Mouse (Mus musculus) thymus, postnatal 36 days (tissue): Measurements from ENCODE around the gene Ubr3.

Experiments used
- DNase-seq, 2 experiments: peaks; one replicate each; pipeline ENCODE4 v3.0.0; 2022; ENCODE audit warnings: mixed read lengths in 2 of 2

Gene Ubr3

GRCm38 (mm10) chr2:70037221-70037620, 140.2 kb downstream of the Ubr3 start:
- peak; percentile 18 to 28 for DNase-seq

- no peak for DNase-seq
These were observed 141.7 kb downstream of the Ubr3 start, which contains the start of gene Myo3b for GRCm38 (mm10) chr2:70038752-70039151. TSS of gene Myo3b (plus strand) at chr2:70039126.

GRCm38 (mm10) chr2:70044466-70044865, 147.4 kb downstream of the Ubr3 start:
- no peak for DNase-seq

DNA sequence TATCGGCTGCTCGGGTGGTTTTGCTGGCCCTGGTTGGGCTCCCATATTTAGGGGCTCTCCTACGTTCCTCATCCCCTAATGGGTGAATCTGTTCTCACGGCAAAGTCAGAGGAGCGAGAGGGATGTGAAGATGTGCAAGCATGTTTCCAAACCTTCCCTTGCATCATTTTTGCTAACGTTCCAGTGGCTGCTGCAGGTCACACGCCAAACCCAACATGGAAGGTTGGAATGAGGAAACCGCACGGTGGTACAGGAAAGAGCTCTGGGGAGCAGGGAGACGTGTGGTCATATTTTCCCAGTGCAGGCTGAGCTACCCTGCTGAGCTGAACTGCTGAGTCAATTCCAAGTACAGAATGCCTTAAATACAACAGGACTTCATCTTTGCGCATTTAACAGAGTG, 150.8 kb downstream of the Ubr3 start:
- DNase-seq = no peak

- DNase-seq = no peak
These were observed 156.8 kb downstream of the Ubr3 start for GRCm38 (mm10) chr2:70053803-70054202.

DNA sequence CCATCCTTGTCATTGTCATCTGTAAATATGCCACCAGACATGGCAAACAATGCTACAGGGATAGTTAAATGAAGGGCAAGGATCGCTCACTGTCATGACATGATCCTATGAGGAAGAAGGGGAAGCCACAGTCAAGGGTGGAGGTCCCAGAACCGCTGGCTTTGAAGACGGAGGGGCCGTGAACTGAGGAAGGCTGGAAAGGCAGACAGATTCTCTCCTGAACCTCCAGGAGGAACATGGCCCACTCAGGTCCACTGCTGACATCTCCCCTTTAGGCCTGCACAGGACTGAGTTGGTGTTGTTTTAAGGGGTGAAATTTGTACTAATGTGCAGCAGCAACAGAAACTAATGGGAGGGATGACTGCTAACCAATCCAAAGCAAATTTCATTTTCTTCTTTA, 161.2 kb downstream of the Ubr3 start:
- no peak for DNase-seq

GRCm38 (mm10) chr2:70060359-70061345, 163.6 kb downstream of the Ubr3 start:
- DNase-seq = no peak

GRCm38 (mm10) chr2:70065116-70065515, 168.1 kb downstream of the Ubr3 start:
- no peak for DNase-seq

- no peak for DNase-seq
These were observed 168.8 kb downstream of the Ubr3 start for GRCm38 (mm10) chr2:70065729-70066300.

DNA sequence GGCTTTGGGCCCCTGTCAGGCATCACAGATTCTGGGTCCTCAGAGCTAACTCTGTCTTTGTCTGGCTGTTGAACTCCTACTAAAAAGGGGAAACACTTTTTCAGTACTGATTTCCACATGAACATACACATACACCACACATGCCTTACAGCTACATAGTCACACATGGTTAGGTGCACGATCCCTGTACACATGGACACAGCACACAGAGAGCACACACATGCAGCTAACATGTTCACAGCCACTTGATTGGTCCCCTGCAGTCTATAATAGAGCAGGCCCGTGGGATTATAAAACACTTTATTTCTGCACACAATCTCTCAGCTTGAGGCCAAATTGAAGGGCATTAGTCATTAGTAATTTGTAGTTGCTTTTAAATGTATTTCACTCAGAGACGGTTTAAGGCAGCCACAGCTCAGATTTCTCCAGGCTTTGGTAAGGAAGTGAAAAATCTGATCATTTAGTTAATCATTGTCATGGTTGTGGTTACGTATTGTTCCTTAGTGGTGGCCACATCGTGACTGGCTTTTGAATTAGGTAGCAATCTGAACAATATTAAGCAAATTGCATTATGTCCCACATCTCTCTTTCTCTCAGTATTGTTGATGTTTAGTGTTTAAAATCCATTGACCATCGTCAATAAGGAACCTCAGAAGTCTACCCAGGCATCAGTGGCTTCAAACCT, 169.4 kb downstream of the Ubr3 start:
- no peak for DNase-seq

DNA sequence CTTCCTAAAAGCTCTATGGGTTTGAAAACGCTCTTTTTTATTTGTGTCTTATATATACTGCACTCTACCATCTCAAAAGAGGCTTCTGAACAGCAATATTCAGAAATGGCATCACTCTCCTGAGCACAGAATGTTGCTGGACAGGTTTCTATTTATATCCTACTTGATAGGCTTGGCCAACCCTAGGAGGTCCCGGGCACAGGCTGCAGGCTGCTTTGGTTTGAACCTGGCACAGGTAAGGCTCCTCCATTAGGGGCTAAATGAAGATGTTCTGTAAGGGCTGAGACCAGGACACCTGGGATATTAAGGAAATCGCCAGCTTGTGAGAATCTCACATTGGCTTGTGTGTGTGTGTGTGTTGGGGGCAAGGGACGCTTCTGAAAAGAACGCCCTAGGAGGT, 172.8 kb downstream of the Ubr3 start:
- no peak for DNase-seq
